Mouse (Mus musculus) Patski (cell line): ENCODE results near the gene Eef1e1. TPM values are rescaled to one million over a fixed set of nuclear protein-coding genes. Genes with fewer than 3 reads are reported as not detected.

Experiments
- ATAC-seq: fragments of 100-300 bp; one replicate; pipeline ENCODE4 v1.8.0; 2021
- CTCF ChIA-PET: fragments of 350-600 bp; sonication (Branson Sonifier 250); formaldehyde crosslinking; loops from one replicate; lab custom pipeline; 2022; ENCODE audit warnings: inconsistent platforms; lab: Charles Lee
- POLR2A ChIA-PET: fragments of 350-600 bp; sonication (Branson Sonifier 250); formaldehyde crosslinking; loops from one replicate; lab custom pipeline; 2022; ENCODE audit warnings: antibody characterized with exemption, inconsistent platforms; lab: Charles Lee
- DNase-seq: peaks from one replicate; pipeline ENCODE4 v3.0.0-alpha.2; 2011; ENCODE audit warnings: low read depth, low spot score
- H3K27me3 ChIP-seq: fragments of 371-371 bp; one replicate; pipeline ENCODE4 v1.5.1; 2021
- CTCF ChIP-seq: fragments of 100-300 bp; IDR thresholded peaks from one replicate; pipeline ENCODE4 v1.5.1; 2021
- in situ Hi-C: fragments of 300-500 bp; cut with MboI; formaldehyde crosslinking; loops from 3 replicates; pipeline ENCODE4 v1.11.1; 2018; ENCODE audit warnings: low pct_unique_long_range_greater_than_20kb, mixed read lengths
- polyA plus RNA-seq: library from polyadenylated mRNA; unstranded; gene quantifications from one replicate; pipeline ENCODE4 v1.2.3, GENCODE M21; 2021

Gene Eef1e1
- polyA plus RNA-seq, 1 experiment from 2014 or later, result 50.5 TPM

DNA sequence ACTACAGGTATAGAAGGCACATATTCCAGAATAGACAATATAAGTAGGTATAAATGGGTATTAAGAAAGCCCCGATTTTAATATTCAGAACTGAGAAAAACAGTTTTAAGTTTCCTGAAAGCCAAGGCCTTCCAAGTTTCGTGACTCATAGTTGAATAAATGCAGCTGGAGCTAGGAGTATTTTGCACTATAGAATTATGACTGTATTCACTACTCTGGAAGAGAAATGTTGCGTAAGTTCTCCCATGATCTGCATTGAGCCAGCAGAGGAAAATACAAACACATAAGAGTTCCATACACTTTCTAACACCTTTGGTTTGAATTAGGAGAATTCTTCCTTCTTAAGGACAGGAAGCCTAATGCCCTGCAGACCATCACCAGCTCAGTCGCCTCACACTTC lies 8.6 kb downstream of the Eef1e1 start:
- H3K27me3 ChIP-seq, result no peaks in the 10 kb centered on the region
- no peak for TF ChIP-seq CTCF
- POLR2A ChIA-PET, result no interaction called here
- CTCF ChIA-PET, result no interaction called here
- in situ Hi-C loops, result no loop called here
- DNase-seq (no peak), ATAC-seq (no peak)

GRCm38 (mm10) chr13:38649069-38649468 lies 9.8 kb downstream of the Eef1e1 start:
- no peak for TF ChIP-seq CTCF
- no peaks in the 10 kb centered on the region for H3K27me3 ChIP-seq
- DNase-seq (no peak), ATAC-seq (no peak)
- CTCF ChIA-PET, result no interaction called here
- POLR2A ChIA-PET, result interaction anchor here (0.7 kb wide), 1 partner anchor 33 kb away, joined by 4 read pairs; no protein-coding TSS in a partner anchor
- in situ Hi-C loops, result no loop called here

GRCm38 (mm10) chr13:38641414-38641813 lies 17.4 kb downstream of the Eef1e1 start:
- ATAC-seq, result no peak
- no peak for TF ChIP-seq CTCF
- ChIA-PET POLR2A (no interaction called here), CTCF (no interaction called here)
- in situ Hi-C loops, result no loop called here
- no peak for DNase-seq
- H3K27me3 ChIP-seq, result no peaks in the 10 kb centered on the region

DNA sequence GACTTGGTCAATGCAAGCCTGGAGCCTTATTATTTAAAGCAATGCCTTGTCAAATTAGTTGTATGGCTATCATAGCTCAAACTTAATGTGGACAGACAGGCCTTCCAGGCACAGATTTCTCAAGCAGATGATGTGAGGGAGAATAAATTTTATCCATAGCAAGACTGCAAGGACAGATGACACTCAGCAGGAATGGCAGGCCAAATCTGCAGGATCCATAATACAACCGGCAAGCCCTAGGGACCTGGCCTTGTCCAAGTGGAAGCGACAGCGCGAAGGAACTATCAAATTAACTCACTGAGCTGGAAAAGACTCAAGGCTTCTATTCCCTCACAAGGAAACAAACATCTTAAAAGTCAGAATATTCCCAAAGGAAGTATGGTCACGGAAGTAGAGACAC lies 17.9 kb downstream of the Eef1e1 start:
- in situ Hi-C loops, result no loop called here
- no peaks in the 10 kb centered on the region for H3K27me3 ChIP-seq
- POLR2A ChIA-PET, result no interaction called here
- CTCF ChIA-PET, result no interaction called here
- no peak for TF ChIP-seq CTCF
- no peak for ATAC-seq
- no peak for DNase-seq

DNA sequence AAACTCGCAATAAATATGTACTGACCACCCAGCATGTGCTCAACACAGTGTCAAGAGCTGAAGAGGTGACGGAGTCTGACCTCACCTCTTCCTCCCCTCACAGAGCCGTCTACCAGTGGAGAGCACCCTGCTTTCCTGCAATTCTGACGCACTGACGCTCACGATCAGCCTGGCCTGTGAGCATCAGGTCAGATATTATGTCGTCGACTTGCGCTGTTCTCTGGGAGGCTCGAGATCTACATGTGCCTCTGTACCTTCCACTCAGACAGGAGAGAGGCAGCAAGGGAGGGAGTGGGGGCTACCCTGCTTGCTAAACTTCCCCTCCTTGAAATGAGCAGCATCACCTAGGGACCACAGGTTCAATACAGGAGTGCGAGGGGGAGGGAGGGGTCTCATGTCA lies 20.2 kb downstream of the Eef1e1 start:
- CTCF ChIA-PET, result no interaction called here
- POLR2A ChIA-PET, result no interaction called here
- no peaks in the 10 kb centered on the region for H3K27me3 ChIP-seq
- no peak for ATAC-seq
- in situ Hi-C loops, result no loop called here
- no peak for DNase-seq
- TF ChIP-seq CTCF, result no peak

- ATAC-seq (peak; percentile 86), DNase-seq (peak; percentile 67)
- in situ Hi-C loops, result no loop called here
- H3K27me3 ChIP-seq, result no peaks in the 10 kb centered on the region
- ChIA-PET POLR2A (interaction anchor here (0.9 kb wide), 1 partner anchor 23 kb away, joined by 3 read pairs; no protein-coding TSS in a partner anchor), CTCF (no interaction called here)
- no peak for TF ChIP-seq CTCF
Measured at GRCm38 (mm10) chr13:38634800-38635269, 24.0 kb downstream of the Eef1e1 start, which contains the start of gene Bloc1s5. Bloc1s5 (minus strand) TSS chr13:38635109.

DNA sequence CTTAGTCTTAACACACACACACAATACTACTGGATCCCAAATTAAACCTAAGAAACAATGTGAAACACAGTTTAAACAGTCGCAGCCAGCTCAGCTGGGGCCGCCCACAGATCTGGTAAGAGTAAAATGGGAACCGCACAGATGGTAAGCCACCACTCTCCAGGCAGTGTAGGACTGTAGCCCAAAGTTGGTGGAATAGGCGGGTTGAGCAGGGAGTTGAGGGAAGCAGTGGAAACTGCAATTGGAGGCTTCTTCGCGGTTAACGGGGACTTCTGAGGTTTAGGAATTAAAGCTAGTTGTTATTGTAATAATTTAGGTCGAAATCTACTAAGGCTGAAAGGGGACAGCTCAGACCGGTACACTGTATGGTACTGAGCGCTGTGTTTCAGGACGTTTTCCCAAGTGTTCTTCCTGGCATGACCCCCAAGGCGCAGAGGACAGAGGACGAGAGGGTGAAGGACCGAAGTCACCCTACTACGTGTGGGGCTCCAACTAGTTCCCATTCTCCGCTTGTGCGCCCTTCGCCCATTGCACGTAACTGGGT lies 24.5 kb downstream of the Eef1e1 start:
- ChIA-PET CTCF (no interaction called here), POLR2A (interaction anchor here (0.9 kb wide), 1 partner anchor 23 kb away, joined by 3 read pairs; no protein-coding TSS in a partner anchor)
- no peaks in the 10 kb centered on the region for H3K27me3 ChIP-seq
- in situ Hi-C loops, result no loop called here
- TF ChIP-seq CTCF, result no peak
- DNase-seq (no peak), ATAC-seq (peak; percentile 8)

- in situ Hi-C loops, result no loop called here
- TF ChIP-seq CTCF, result no peak
- DNase-seq, result no peak
- no peak for ATAC-seq
- POLR2A ChIA-PET, result no interaction called here
- no peaks in the 10 kb centered on the region for H3K27me3 ChIP-seq
- CTCF ChIA-PET, result no interaction called here
Measured at GRCm38 (mm10) chr13:38633287-38634000, 25.4 kb downstream of the Eef1e1 start.

- DNase-seq (no peak), ATAC-seq (no peak)
- ChIA-PET POLR2A (no interaction called here), CTCF (interaction anchor here (0.8 kb wide), 1 partner anchor 119 kb away, joined by 3 read pairs; no protein-coding TSS in a partner anchor)
- no peaks in the 10 kb centered on the region for H3K27me3 ChIP-seq
- no peak for TF ChIP-seq CTCF
- in situ Hi-C loops, result no loop called here
Measured at GRCm38 (mm10) chr13:38632556-38632955, 26.3 kb downstream of the Eef1e1 start.

GRCm38 (mm10) chr13:38626229-38626525 lies 32.7 kb downstream of the Eef1e1 start:
- DNase-seq (no peak), ATAC-seq (no peak)
- CTCF ChIA-PET, result interaction anchor here (1.2 to 2.0 kb wide), 2 partner anchors 10 to 391 kb away, joined by 3 to 4 read pairs; no protein-coding TSS in a partner anchor
- POLR2A ChIA-PET, result no interaction called here
- no peaks in the 10 kb centered on the region for H3K27me3 ChIP-seq
- in situ Hi-C loops, result no loop called here
- TF ChIP-seq CTCF, result no peak

GRCm38 (mm10) chr13:38625492-38626228 lies 33.2 kb downstream of the Eef1e1 start:
- POLR2A ChIA-PET, result no interaction called here
- H3K27me3 ChIP-seq, result no peaks in the 10 kb centered on the region
- in situ Hi-C loops, result no loop called here
- TF ChIP-seq CTCF, result no peak
- no peak for DNase-seq
- ATAC-seq, result no peak
- CTCF ChIA-PET, result interaction anchor here (2.0 kb wide), 1 partner anchor 9 kb away, joined by 4 read pairs; no protein-coding TSS in a partner anchor
